In the genomic region with DNA sequence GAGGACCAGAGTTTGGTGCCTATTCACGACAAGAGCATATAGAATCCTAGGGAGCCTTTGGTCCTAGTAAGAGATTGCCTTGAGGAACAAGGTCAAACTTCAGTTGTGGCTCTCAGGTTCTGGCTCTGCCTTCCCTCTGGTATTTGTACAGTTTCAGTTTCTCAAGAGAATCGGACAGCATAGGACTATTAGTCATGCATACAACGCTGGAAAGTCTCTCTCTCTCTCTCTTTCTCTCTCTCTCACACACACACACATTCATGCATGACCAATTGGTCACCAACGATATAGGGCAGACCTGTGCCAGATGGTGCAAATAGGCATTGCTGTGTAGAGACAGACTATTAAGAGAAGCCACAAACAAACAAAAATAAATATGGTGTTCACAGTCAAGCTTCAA, we compare ENCODE assay signal across 8 mouse cellular contexts. TPM values are rescaled to one million over a fixed set of nuclear protein-coding genes. Genes with fewer than 3 reads are reported as not detected.
DNase-seq lines count a peak whose midpoint lies in the region; ATAC-seq lines count a peak whose summit lies in the region.

No protein-coding gene starts in this region.

- no peaks in the 10 kb centered on the region for H3K27me3 ChIP-seq in heart, embryonic 12.5 days (replicated peaks)
- H3K27me3 ChIP-seq in forebrain, embryonic 16.5 days (replicated peaks; ENCODE audit: control insufficient read depth, insufficient read depth, low read length): no peaks in the 10 kb centered on the region
- peaks cover 14% of the 10 kb centered on the region for H3K27me3 ChIP-seq in liver, embryonic 16.5 days (ENCODE audit: control insufficient read depth, insufficient read depth, low read depth, low read length)

- no peaks in the 10 kb centered on the region for H3K4me1 ChIP-seq in heart, embryonic 12.5 days (replicated peaks)
- H3K4me1 ChIP-seq in forebrain, embryonic 16.5 days (replicated peaks; ENCODE audit: control insufficient read depth, insufficient read depth, low read length): peaks cover 4% of the 10 kb centered on the region; the same call in 1 of the 2 replicates
- H3K4me1 ChIP-seq in liver, embryonic 16.5 days (ENCODE audit: control insufficient read depth, low read depth, low read length): peaks cover 5% of the 10 kb centered on the region

- 80% methylated on average over 4 of the region's 4 CpGs for WGBS in heart, embryonic 12.5 days
- 81% methylated on average over 4 of the region's 4 CpGs for WGBS in forebrain, embryonic 16.5 days
- WGBS in liver, embryonic 16.5 days (ENCODE audit: insufficient replicate concordance): 73% methylated on average over 4 of the region's 4 CpGs

- no peaks in the 10 kb centered on the region for H3K36me3 ChIP-seq in heart, embryonic 12.5 days
- H3K36me3 ChIP-seq in forebrain, embryonic 16.5 days (ENCODE audit: control insufficient read depth, insufficient read depth): no peaks in the 10 kb centered on the region
- H3K36me3 ChIP-seq in liver, embryonic 16.5 days (ENCODE audit: control insufficient read depth, insufficient read depth): no peaks in the 10 kb centered on the region

- no peak overlapping the region for H3K4me3 ChIP-seq in heart, embryonic 12.5 days
- no peak overlapping the region for H3K4me3 ChIP-seq in forebrain, embryonic 16.5 days (replicated peaks; ENCODE audit: low read length)
- H3K4me3 ChIP-seq in liver, embryonic 16.5 days (ENCODE audit: low read depth, low read length): no peak overlapping the region

- no peak for DNase-seq in heart, postnatal 10 days
- DNase-seq in B cell, adult 2 months: peak; percentile 10 to 17
- no peak for DNase-seq in spleen, postnatal 10 days (ENCODE audit: low spot score in 2 of 2)
- no peak for DNase-seq in thymus, postnatal 25 days

- no peaks in the 10 kb centered on the region for H3K9me3 ChIP-seq in heart, embryonic 12.5 days (replicated peaks)
- no peaks in the 10 kb centered on the region for H3K9me3 ChIP-seq in forebrain, embryonic 16.5 days (ENCODE audit: control insufficient read depth, low read length)
- H3K9me3 ChIP-seq in liver, embryonic 16.5 days (replicated peaks; ENCODE audit: control insufficient read depth, low read length): no peaks in the 10 kb centered on the region

- peak overlapping the region; percentile 75 for H3K4me2 ChIP-seq in heart, embryonic 12.5 days
- H3K4me2 ChIP-seq in forebrain, embryonic 16.5 days (ENCODE audit: low read length): peak overlapping the region; percentile 85
- peak overlapping the region; percentile 65; the same call in 1 of the 2 replicates for H3K4me2 ChIP-seq in liver, embryonic 16.5 days (ENCODE audit: low read depth, low read length)

- H3K27ac ChIP-seq in heart, embryonic 12.5 days (ENCODE audit: poor library complexity, severe bottlenecking): no peak overlapping the region
- no peak overlapping the region for H3K27ac ChIP-seq in forebrain, embryonic 16.5 days (ENCODE audit: low read length)
- H3K27ac ChIP-seq in liver, embryonic 16.5 days (ENCODE audit: low read length): no peak overlapping the region

- ATAC-seq in heart, embryonic 12.5 days (ENCODE audit: insufficient number of reproducible peaks, low FRiP score): no peak
- ATAC-seq in forebrain, embryonic 16.5 days: no peak
- no peak for ATAC-seq in liver, embryonic 16.5 days (ENCODE audit: low read depth)
- ATAC-seq in activated CD4-positive, CD25-positive, alpha-beta regulatory T cell, adult 4 months: no peak

- intact Hi-C loops in heart, postnatal 10 days (cut with DNase I): loop anchor here (2.0 to 5.0 kb wide), 2 partner anchors 79 to 163 kb away; a partner anchor contains a TSS

- H3K9ac ChIP-seq in heart, embryonic 12.5 days: no peak overlapping the region
- H3K9ac ChIP-seq in forebrain, embryonic 16.5 days (replicated peaks; ENCODE audit: low read depth, low read length): no peak overlapping the region
- no peak overlapping the region for H3K9ac ChIP-seq in liver, embryonic 16.5 days (ENCODE audit: low read depth, low read length)

RNA-seq across cellular contexts. Expression of a gene that starts 0.9 kb away (rescaled TPM):
- 5.7 and 6.1 TPM in 2 replicates for polyA plus RNA-seq in heart, embryonic 12.5 days (2016; fragmentation: Nextera tagmentation; extraction: Ambion mirVana)
- total RNA-seq in heart, postnatal 10 days (2021): 1 to 10 TPM; 5.8 to 6.3 TPM
- 2.7 and 2.8 TPM in 2 replicates for polyA plus RNA-seq in forebrain, embryonic 16.5 days (2015; fragmentation: Nextera tagmentation; extraction: Ambion mirVana)
- polyA plus RNA-seq in liver, embryonic 16.5 days (2015; fragmentation: Nextera tagmentation; extraction: Ambion mirVana): 0.42 and 0.46 TPM in 2 replicates
- under 1 TPM; 0.55 to 0.69 TPM for polyA plus RNA-seq in activated CD4-positive, CD25-positive, alpha-beta regulatory T cell, adult 4 months (2017; shearing (Covaris generic))

Comparison
In these comparisons a context has a peak if more than half of its experiments do, and no peak if none do; other contexts are left out.
1. DNase-seq: peak in B cell, adult 2 months (2 of 2); none in heart, postnatal 10 days (0 of 2), spleen, postnatal 10 days (0 of 2) and thymus, postnatal 25 days (single experiment).
2. Peak in every context shown above with its lines, with median percentiles within 50 percentile points of each other: H3K4me2 ChIP-seq.